Mouse (Mus musculus) spleen, adult 2 months (tissue): Measurements from ENCODE around the gene Bod1l. TPM values are rescaled to one million over a fixed set of nuclear protein-coding genes. Genes with fewer than 3 reads are reported as not detected.

ENCODE experiments used
- DNase-seq, 2 experiments: peaks; one replicate each; pipeline versions ENCODE4 v3.0.0 to v3.0.0-alpha.2; 2012 to 2021; ENCODE audit warnings: low spot score in 2 of 2, low read depth in 1 of 2
- H3K27ac ChIP-seq: fragments of 200-500 bp; 2 replicates; pipeline ENCODE4 v1.5.1; 2012; ENCODE audit warnings: low read length, inconsistent platforms; ENCODE audit not compliant: insufficient read depth
- H3K27me3 ChIP-seq: fragments of 200-500 bp; 2 replicates; pipeline ENCODE4 v1.6.1; 2012; ENCODE audit warnings: mild to moderate bottlenecking, moderate library complexity, low read length, inconsistent platforms; ENCODE audit not compliant: control insufficient read depth, insufficient read depth
- H3K36me3 ChIP-seq: fragments of 200-500 bp; 2 replicates; pipeline ENCODE4 v1.6.1; 2012; ENCODE audit warnings: mild to moderate bottlenecking, low read length, inconsistent platforms; ENCODE audit not compliant: control insufficient read depth, insufficient read depth
- H3K4me1 ChIP-seq: fragments of 200-500 bp; 2 replicates; pipeline ENCODE4 v1.6.1; 2011; ENCODE audit warnings: inconsistent platforms; ENCODE audit not compliant: control insufficient read depth, insufficient read depth, insufficient read length
- H3K4me3 ChIP-seq: fragments of 200-500 bp; 2 replicates; pipeline ENCODE4 v1.5.1; 2011; ENCODE audit warnings: mild to moderate bottlenecking, inconsistent platforms; ENCODE audit not compliant: insufficient read depth, insufficient read length; ENCODE audit errors: extremely low read depth
- CTCF ChIP-seq: fragments of 200-500 bp; IDR thresholded peaks from 2 replicates; pipeline ENCODE4 v1.5.1; 2011; ENCODE audit warnings: mild to moderate bottlenecking, inconsistent platforms; ENCODE audit not compliant: insufficient read depth, insufficient read length, insufficient replicate concordance; ENCODE audit errors: extremely low read depth
- POLR2A ChIP-seq: fragments of 200-500 bp; IDR thresholded peaks from 2 replicates; pipeline ENCODE4 v1.6.1; 2011; ENCODE audit warnings: low read depth, low read length, inconsistent platforms
- WGBS: fragments of 180-500 bp; shearing (Covaris S2); methylation state at CpG from one replicate; pipeline ENCODE4 v1.1.7; 2018; 5-methylcytosine and 5-hydroxymethylcytosine counted together
- polyA plus RNA-seq: library from polyadenylated mRNA; depleted of rRNA; stranded (reverse); fragments of >200 nt; gene quantifications from 2 replicates; pipeline ENCODE4 v1.2.3, GENCODE M21; 2012

The Bod1l gene
- polyA plus RNA-seq, 1 experiment, result 3.3 TPM

DNA sequence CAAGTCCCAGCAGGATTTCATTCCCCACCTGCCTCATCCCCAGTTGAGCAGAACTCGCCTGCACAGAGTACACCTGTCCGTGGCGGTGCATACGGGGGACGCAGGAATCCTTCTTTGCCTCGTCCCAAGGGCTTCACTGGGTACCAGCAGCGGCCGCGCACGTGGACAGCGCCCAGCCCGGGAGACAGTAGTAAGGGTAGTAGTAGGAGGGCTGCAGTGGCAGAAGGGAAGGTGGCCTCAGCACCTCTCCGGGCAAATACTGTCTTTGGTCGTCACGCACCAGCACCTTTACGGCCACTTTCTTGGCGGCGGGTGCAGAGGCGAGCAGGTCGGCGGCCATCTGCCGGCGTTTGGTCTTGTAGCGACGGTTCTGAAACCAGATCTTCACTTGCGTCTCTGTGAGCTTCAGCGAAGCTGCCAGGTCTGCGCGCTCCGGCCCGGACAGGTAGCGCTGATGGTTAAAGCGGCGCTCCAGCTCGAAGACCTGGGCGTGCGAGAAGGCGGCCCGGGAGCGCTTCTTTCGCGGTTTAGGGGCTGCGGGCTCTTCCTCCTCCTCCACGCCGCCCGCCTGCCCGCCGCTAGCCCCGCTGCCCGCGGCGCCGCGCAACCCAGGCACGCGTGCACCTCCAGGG is 82.5 kb downstream of the Bod1l start:
- TF ChIP-seq CTCF, result no peak
- WGBS, result 2% methylated on average over 56 of the region's 56 CpGs
- Histone ChIP-seq H3K36me3 (no peaks in the 10 kb centered on the region), H3K4me3 (peak overlapping the region; percentile 31; the same call in 1 of the 2 replicates), H3K27me3 (peaks cover 27% of the 10 kb centered on the region), H3K4me1 (peaks cover 7% of the 10 kb centered on the region), H3K27ac (peak overlapping the region; percentile 25; the same call in 1 of the 2 replicates)
- no peak for DNase-seq

DNA sequence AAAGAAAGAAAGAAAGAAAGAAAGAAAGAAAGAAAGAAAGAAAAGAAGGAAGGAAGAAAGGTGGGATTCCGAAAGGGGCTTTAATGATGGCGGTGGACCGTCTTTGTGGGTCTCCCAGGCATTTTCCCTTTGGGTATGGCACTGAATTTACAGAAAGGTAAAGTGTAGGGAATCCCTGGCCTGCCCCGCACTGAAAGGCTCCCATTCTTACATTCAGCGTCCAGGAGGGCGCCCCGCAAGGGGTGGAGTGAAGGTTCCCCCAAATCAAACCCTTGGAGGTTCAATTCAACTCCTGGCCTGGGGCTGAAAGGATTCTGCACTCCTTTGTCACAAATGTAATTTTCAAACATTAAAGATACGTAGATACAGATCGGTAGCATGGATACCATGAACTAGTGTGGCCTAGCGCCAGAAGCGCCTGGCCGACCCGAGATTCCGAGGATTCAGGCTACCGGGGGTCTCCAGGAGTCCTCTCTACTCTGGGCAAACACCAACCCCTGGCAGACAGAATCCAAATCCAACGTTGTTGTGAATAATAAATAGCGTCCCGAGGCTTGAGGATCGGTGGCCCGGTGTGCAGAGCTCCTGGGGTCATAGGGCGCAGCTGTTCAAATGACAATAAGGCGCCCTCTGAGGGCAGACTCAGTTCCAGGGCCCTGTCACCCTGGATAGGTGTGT is 83.1 kb downstream of the Bod1l start:
- DNase-seq, result no peak
- Histone ChIP-seq H3K4me1 (peaks cover 7% of the 10 kb centered on the region), H3K27ac (peak overlapping the region; percentile 25; the same call in 1 of the 2 replicates), H3K4me3 (peak overlapping the region; percentile 31; the same call in 1 of the 2 replicates), H3K36me3 (no peaks in the 10 kb centered on the region), H3K27me3 (peaks cover 23% of the 10 kb centered on the region)
- WGBS, result 20% methylated on average over 22 of the region's 22 CpGs
- TF ChIP-seq CTCF (no peak), POLR2A (no peak)

DNA sequence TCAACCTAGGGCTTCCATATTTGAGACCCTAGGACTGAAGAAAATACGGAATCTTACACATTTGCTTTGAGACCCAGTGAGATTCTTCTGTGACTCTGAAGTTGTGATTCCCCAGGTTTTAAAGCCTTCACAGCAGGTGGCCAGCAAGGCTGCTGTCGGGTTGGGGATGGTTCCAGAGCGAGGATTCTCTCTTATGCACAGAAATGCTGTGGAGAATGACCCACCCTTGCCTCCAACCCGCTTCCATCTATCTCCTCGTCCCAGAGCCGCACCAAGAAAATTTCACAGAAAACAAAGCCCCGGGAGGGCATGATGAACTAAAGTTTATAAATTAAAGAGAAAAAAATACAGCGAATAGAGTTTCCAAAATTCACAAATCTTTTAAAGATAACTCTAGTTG is 84.0 kb downstream of the Bod1l start:
- WGBS, result 13% methylated on average over 8 of the region's 8 CpGs
- TF ChIP-seq CTCF (no peak), POLR2A (no peak)

DNA sequence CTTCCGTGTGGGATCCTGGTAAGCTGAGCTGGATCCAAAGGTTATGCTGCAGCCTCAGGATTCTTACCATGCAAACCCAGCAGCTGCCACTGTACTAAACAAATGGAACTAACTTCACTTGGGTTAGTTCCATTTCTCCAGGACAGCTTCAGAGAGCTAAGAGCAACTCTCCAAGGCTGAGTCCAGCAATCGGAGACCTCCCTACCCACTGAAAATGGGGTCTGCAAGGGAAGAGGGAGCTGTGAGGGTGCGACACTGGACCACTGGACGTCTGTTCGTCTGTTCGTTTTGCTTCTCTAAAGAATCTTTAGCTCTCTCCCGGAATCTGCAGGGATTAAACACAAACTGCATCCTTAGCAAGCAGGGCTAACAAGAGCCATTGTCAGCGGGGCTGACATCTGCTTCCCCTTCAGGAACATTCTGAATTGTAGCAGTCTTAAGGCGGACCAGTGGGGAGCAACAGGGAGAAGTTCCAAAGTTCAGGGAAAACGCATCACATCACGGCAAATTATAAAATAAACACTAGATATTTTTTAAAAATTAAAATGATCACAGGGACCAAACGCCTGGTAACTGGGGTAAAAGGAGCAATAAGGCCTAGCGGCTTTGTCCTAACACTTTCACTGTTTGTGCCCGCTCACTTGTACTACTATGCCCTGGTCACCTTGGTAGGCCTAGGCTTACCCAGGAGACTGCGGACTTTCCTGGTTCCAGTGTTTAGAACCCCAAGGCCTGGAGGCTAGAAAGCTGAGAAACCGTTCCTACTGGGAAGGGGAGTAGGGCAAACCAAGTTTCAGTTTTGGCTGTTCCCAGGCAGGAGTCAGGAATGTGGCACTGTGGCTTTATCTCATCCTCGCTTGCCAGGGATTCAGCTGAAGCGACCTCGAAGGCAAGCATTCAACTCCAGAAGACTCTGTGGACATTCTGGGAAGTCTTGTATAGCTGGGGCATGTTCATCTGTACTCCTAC is 85.2 kb downstream of the Bod1l start:
- WGBS, result 20% methylated on average over 19 of the region's 19 CpGs

More for the DNA sequence above, 84.0 kb downstream of the Bod1l start:
- no peak for DNase-seq
- H3K4me1 ChIP-seq, result peaks cover 7% of the 10 kb centered on the region
- no peak overlapping the region; the same call in 1 of the 2 replicates for H3K27ac ChIP-seq
- H3K27me3 ChIP-seq, result peaks cover 24% of the 10 kb centered on the region
- H3K36me3 ChIP-seq, result no peaks in the 10 kb centered on the region
- no peak overlapping the region for H3K4me3 ChIP-seq

DNA sequence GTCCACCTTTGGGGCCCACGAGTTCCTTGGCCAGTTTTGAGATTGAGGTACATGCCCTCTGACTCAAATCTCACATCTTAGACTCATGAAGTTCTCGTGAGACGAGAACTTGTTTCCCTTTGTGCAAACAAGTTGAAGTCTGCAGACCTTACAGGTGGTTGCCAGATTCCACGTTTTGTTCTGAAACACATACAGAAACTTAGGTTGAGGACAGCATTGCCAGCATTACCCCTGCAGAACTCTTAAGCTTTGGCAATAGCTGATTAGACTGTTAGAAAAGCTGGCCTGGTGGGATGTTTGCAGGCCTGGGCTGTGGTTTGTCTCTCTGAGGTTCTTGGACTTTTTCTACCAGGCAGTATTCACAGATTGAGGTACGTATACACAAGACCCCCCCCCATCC is 86.8 kb downstream of the Bod1l start:
- Histone ChIP-seq H3K36me3 (no peaks in the 10 kb centered on the region), H3K4me3 (no peak overlapping the region), H3K27ac (no peak overlapping the region), H3K4me1 (peaks cover 4% of the 10 kb centered on the region), H3K27me3 (peaks cover 15% of the 10 kb centered on the region)
- TF ChIP-seq CTCF (no peak), POLR2A (no peak)
- no peak for DNase-seq
- WGBS, result 17% methylated on average over 5 of the region's 5 CpGs

More for the DNA sequence above, 85.2 kb downstream of the Bod1l start:
- no peak for DNase-seq
- TF ChIP-seq POLR2A (no peak), CTCF (no peak)
- no peak overlapping the region; the same call in 1 of the 2 replicates for H3K27ac ChIP-seq
- H3K36me3 ChIP-seq, result no peaks in the 10 kb centered on the region
- no peak overlapping the region; the same call in 1 of the 2 replicates for H3K4me3 ChIP-seq
- H3K4me1 ChIP-seq, result peaks cover 6% of the 10 kb centered on the region
- H3K27me3 ChIP-seq, result peaks cover 20% of the 10 kb centered on the region

DNA sequence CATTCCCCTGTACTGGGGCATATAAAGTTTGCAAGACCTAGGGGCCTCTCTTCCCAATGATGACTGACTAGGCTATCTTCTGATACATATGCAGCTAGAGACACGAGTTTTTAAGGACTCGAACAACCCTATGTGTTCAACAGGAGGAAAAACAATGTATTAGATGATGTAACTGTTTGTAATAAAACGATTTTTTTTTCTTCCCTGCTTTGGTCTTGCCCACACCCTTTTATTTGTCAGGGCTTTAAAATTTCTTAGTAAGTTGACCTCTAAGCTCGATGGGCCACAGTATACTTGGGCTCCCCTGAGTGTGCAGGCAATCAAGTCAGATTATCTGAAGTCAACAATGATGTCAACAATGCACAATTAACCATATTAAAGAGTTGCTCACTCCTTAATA is 87.7 kb downstream of the Bod1l start:
- Histone ChIP-seq H3K4me1 (no peaks in the 10 kb centered on the region; the same call in 1 of the 2 replicates), H3K4me3 (no peak overlapping the region), H3K36me3 (no peaks in the 10 kb centered on the region), H3K27me3 (peaks cover 14% of the 10 kb centered on the region), H3K27ac (no peak overlapping the region)
- TF ChIP-seq CTCF, result no peak
- no peak for TF ChIP-seq POLR2A
- WGBS, result 9% methylated on average over 4 of the region's 4 CpGs
- no peak for DNase-seq
